Comparison of ENCODE assay signal across 8 mouse cellular contexts in genomic region chr11:120235385-120236113, GRCm38 (mm10). TPM values are rescaled to one million over a fixed set of nuclear protein-coding genes. Genes with fewer than 3 reads are reported as not detected.
DNase-seq lines count a peak whose midpoint lies in the region; ATAC-seq and TF ChIP-seq lines count a peak whose summit lies in the region.

No protein-coding gene starts in this region.

- intact Hi-C loops in gastrocnemius, postnatal 36 days (cut with DNase I): loop anchor here (2.0 kb wide), 1 partner anchor 71 kb away; no protein-coding TSS in a partner anchor

- H3K27me3 ChIP-seq in E14TG2a.4 (ENCODE audit: insufficient read depth, low read length): peaks cover 24% of the 10 kb centered on the region
- H3K27me3 ChIP-seq in heart, embryonic 14.5 days (ENCODE audit: control insufficient read depth, insufficient read depth, low read length): no peaks in the 10 kb centered on the region
- no peaks in the 10 kb centered on the region for H3K27me3 ChIP-seq in midbrain, embryonic 15.5 days (replicated peaks)

- DNase-seq in gastrocnemius, postnatal 36 days: peak; percentile 13 to 71
- DNase-seq in gastrocnemius, postnatal 10 days: no peak
- peak; percentile 73 to 82 for DNase-seq in cerebellum, postnatal 25 days
- peak; percentile 61 to 77 for DNase-seq in kidney, postnatal 25 days
- DNase-seq in frontal cortex, postnatal 14 days (ENCODE audit: low spot score in 2 of 2): no peak

- H3K36me3 ChIP-seq in E14TG2a.4 (ENCODE audit: insufficient read depth, low read length): no peaks in the 10 kb centered on the region
- no peaks in the 10 kb centered on the region for H3K36me3 ChIP-seq in heart, embryonic 14.5 days (ENCODE audit: control insufficient read depth, insufficient read depth, low read length)
- H3K36me3 ChIP-seq in midbrain, embryonic 15.5 days (replicated peaks): no peaks in the 10 kb centered on the region

- peak overlapping the region; percentile 100 for H3K9ac ChIP-seq in heart, embryonic 14.5 days (ENCODE audit: low read length)
- H3K9ac ChIP-seq in midbrain, embryonic 15.5 days: peak overlapping the region; percentile 99

- no peaks in the 10 kb centered on the region for H3K9me3 ChIP-seq in E14TG2a.4 (ENCODE audit: low read length)
- no peaks in the 10 kb centered on the region for H3K9me3 ChIP-seq in heart, embryonic 14.5 days (ENCODE audit: control insufficient read depth, low read length)
- no peaks in the 10 kb centered on the region for H3K9me3 ChIP-seq in midbrain, embryonic 15.5 days

- H3K4me3 ChIP-seq in E14TG2a.4 (replicated peaks; ENCODE audit: low read length): peak overlapping the region; percentile 92
- peak overlapping the region; percentile 83 to 93 for H3K4me3 ChIP-seq in heart, embryonic 14.5 days (ENCODE audit: control insufficient read depth in 1 of 2, insufficient read depth in 1 of 2, low read depth in 1 of 2, low read length in 2 of 2)
- peak overlapping the region; percentile 92 for H3K4me3 ChIP-seq in midbrain, embryonic 15.5 days

- under 1% methylated on average over 40 of the region's 40 CpGs for WGBS in heart, embryonic 14.5 days
- WGBS in midbrain, embryonic 15.5 days: 1% methylated on average over 40 of the region's 40 CpGs

- TF ChIP-seq CTCF in E14TG2a.4 (conservative IDR thresholded peaks at IDR 0.05; ENCODE audit: low read length): no peak

- peaks cover 55% of the 10 kb centered on the region for H3K4me1 ChIP-seq in E14TG2a.4 (replicated peaks; ENCODE audit: low read depth, low read length)
- H3K4me1 ChIP-seq in heart, embryonic 14.5 days (ENCODE audit: control insufficient read depth in 2 of 2, insufficient read depth in 2 of 2, low read length in 2 of 2): peaks cover 16 to 34% of the 10 kb centered on the region in 2 experiments
- H3K4me1 ChIP-seq in midbrain, embryonic 15.5 days: peaks cover 33% of the 10 kb centered on the region

- H3K4me2 ChIP-seq in heart, embryonic 14.5 days (ENCODE audit: low read length): peak overlapping the region; percentile 99
- peak overlapping the region; percentile 88 for H3K4me2 ChIP-seq in midbrain, embryonic 15.5 days

- ATAC-seq in heart, embryonic 14.5 days (ENCODE audit: insufficient number of reproducible peaks, insufficient read depth, low FRiP score, low read depth): no peak
- no peak for ATAC-seq in midbrain, embryonic 15.5 days (replicated peaks)

- H3K27ac ChIP-seq in heart, embryonic 14.5 days (replicated peaks in 1 of 2; ENCODE audit: control insufficient read depth in 1 of 2, insufficient read depth in 1 of 2, low read depth in 2 of 2, low read length in 2 of 2): peak overlapping the region; percentile 84 to 92
- peak overlapping the region; percentile 99 for H3K27ac ChIP-seq in midbrain, embryonic 15.5 days

RNA-seq across cellular contexts. Expression of gene Bahcc1, which starts 2.8 kb away (rescaled TPM):
- total RNA-seq in gastrocnemius, postnatal 36 days (2021): 1 to 10 TPM; 2.3 to 4.1 TPM
- 10 to 100 TPM in 1 of 2 experiments, 1 to 10 TPM in 1; 6.4 to 10.5 TPM for total RNA-seq in gastrocnemius, postnatal 10 days (2021)
- 8.8 and 9.1 TPM in 2 replicates for polyA plus RNA-seq in heart, embryonic 14.5 days (2014; fragmentation: Nextera tagmentation; extraction: Ambion mirVana)
- polyA plus RNA-seq in midbrain, embryonic 15.5 days (2015; fragmentation: Nextera tagmentation; extraction: Ambion mirVana): 16.2 and 16.7 TPM in 2 replicates

Comparison
In these comparisons a context has a peak if more than half of its experiments do, and no peak if none do; other contexts are left out.
1. DNase-seq: peak in gastrocnemius, postnatal 36 days (2 of 2), cerebellum, postnatal 25 days (2 of 2) and kidney, postnatal 25 days (2 of 2); none in gastrocnemius, postnatal 10 days (single experiment) and frontal cortex, postnatal 14 days (0 of 2).
2. Peak in every context shown above with its lines, with median percentiles within 50 percentile points of each other: H3K4me3 ChIP-seq.